22 mouse cellular contexts compared by ENCODE assay signal in genomic region chr6:46919973-46920372, GRCm38 (mm10).
DNase-seq lines count a peak whose midpoint lies in the region; ATAC-seq and TF ChIP-seq lines count a peak whose summit lies in the region.
"Had no signal": no experiment of that assay in that cellular context is flagged by ENCODE, and none has a peak within 500 bp of the region (broad histone marks: within the 10 kb centered on the region; RNA-seq: fewer than 3 reads in every experiment).

No protein-coding gene starts in this region.

- no peak for TF ChIP-seq CTCF in intestine, postnatal 0 days (IDR thresholded peaks at IDR 0.05; ENCODE audit: low read depth)
- TF ChIP-seq CTCF in small intestine, adult 2 months (IDR thresholded peaks at IDR 0.05; ENCODE audit: extremely low read depth, insufficient read length, insufficient replicate concordance, low read depth, low read length) = no peak

- no peaks in the 10 kb centered on the region for H3K36me3 ChIP-seq in intestine, embryonic 15.5 days
- H3K36me3 ChIP-seq in intestine, embryonic 16.5 days (ENCODE audit: control insufficient read depth, insufficient read depth, low read length) = no peaks in the 10 kb centered on the region
- no peaks in the 10 kb centered on the region for H3K36me3 ChIP-seq in intestine, postnatal 0 days (ENCODE audit: control insufficient read depth, insufficient read depth)
- H3K36me3 ChIP-seq in small intestine, adult 2 months (ENCODE audit: control insufficient read depth, insufficient read depth, low read length) = no peaks in the 10 kb centered on the region
- H3K36me3 ChIP-seq: G1E had no signal

- H3K9me3 ChIP-seq in intestine, embryonic 15.5 days = no peaks in the 10 kb centered on the region
- H3K9me3 ChIP-seq in intestine, embryonic 16.5 days (ENCODE audit: control insufficient read depth, low read length) = no peaks in the 10 kb centered on the region
- H3K9me3 ChIP-seq in intestine, postnatal 0 days (ENCODE audit: control insufficient read depth) = no peaks in the 10 kb centered on the region
- H3K9me3 ChIP-seq: G1E had no signal

- no peak overlapping the region for H3K4me2 ChIP-seq in intestine, embryonic 15.5 days (replicated peaks)
- no peak overlapping the region for H3K4me2 ChIP-seq in intestine, embryonic 16.5 days (ENCODE audit: low read depth, low read length)
- no peak overlapping the region for H3K4me2 ChIP-seq in intestine, postnatal 0 days (replicated peaks; ENCODE audit: low read depth)

- H3K27ac ChIP-seq in intestine, embryonic 15.5 days = no peak overlapping the region
- H3K27ac ChIP-seq in intestine, embryonic 16.5 days (ENCODE audit: low read length) = no peak overlapping the region
- H3K27ac ChIP-seq in intestine, postnatal 0 days (ENCODE audit: low read depth, low read length) = no peak overlapping the region
- H3K27ac ChIP-seq in small intestine, adult 2 months (ENCODE audit: insufficient read depth, low read depth, low read length) = peak overlapping the region; percentile 46; the same call in 1 of the 2 replicates

- WGBS in intestine, embryonic 15.5 days = 77% methylated on average over 3 of the region's 3 CpGs
- 70% methylated on average over 3 of the region's 3 CpGs for WGBS in intestine, embryonic 16.5 days
- 60% methylated on average over 3 of the region's 3 CpGs for WGBS in intestine, postnatal 0 days
- WGBS in small intestine, adult 2 months = 48% methylated on average over 3 of the region's 3 CpGs

- no peak overlapping the region for H3K9ac ChIP-seq in intestine, embryonic 15.5 days
- no peak overlapping the region for H3K9ac ChIP-seq in intestine, embryonic 16.5 days (ENCODE audit: low read depth, low read length)
- H3K9ac ChIP-seq in intestine, postnatal 0 days (ENCODE audit: low read depth, low read length) = no peak overlapping the region

- no peaks in the 10 kb centered on the region for H3K27me3 ChIP-seq in intestine, embryonic 15.5 days (replicated peaks)
- no peaks in the 10 kb centered on the region for H3K27me3 ChIP-seq in intestine, embryonic 16.5 days (replicated peaks; ENCODE audit: control insufficient read depth, insufficient read depth, low read length)
- H3K27me3 ChIP-seq in intestine, postnatal 0 days (replicated peaks; ENCODE audit: control insufficient read depth, insufficient read depth, low read length) = no peaks in the 10 kb centered on the region
- H3K27me3 ChIP-seq in small intestine, adult 2 months (ENCODE audit: control insufficient read depth, insufficient read depth, low read length) = no peaks in the 10 kb centered on the region
- H3K27me3 ChIP-seq: CH12.LX, Patski had no signal

- intact Hi-C loops in left cerebral cortex, postnatal 36 days (cut with DNase I) = no loop called here

- no peak for TF ChIP-seq POLR2A in small intestine, adult 2 months (IDR thresholded peaks at IDR 0.05; ENCODE audit: low read depth, low read length)

- peak; percentile 56; the same call in 1 of the 2 replicates for ATAC-seq in intestine, embryonic 15.5 days
- peak; percentile 58 for ATAC-seq in intestine, embryonic 16.5 days
- peak; percentile 38; the same call in 1 of the 2 replicates for ATAC-seq in intestine, postnatal 0 days
- ATAC-seq: activated CD4-positive, CD25-positive, alpha-beta regulatory T cell, adult 4 months; CD4-positive, CD25-positive, alpha-beta regulatory T cell, adult 4 months; Patski had no signal

- no peak overlapping the region for H3K4me3 ChIP-seq in intestine, embryonic 15.5 days (replicated peaks)
- no peak overlapping the region for H3K4me3 ChIP-seq in intestine, embryonic 16.5 days (ENCODE audit: low read length)
- H3K4me3 ChIP-seq in intestine, postnatal 0 days (ENCODE audit: low read depth, low read length) = no peak overlapping the region
- no peak overlapping the region for H3K4me3 ChIP-seq in small intestine, adult 2 months (ENCODE audit: low read depth, low read length)

- H3K4me1 ChIP-seq in intestine, embryonic 15.5 days (replicated peaks) = no peaks in the 10 kb centered on the region
- H3K4me1 ChIP-seq in intestine, embryonic 16.5 days (ENCODE audit: control insufficient read depth, insufficient read depth, low read length) = no peaks in the 10 kb centered on the region
- no peaks in the 10 kb centered on the region for H3K4me1 ChIP-seq in intestine, postnatal 0 days (replicated peaks; ENCODE audit: control insufficient read depth, insufficient read depth, low read length)
- H3K4me1 ChIP-seq in small intestine, adult 2 months (ENCODE audit: control insufficient read depth, insufficient read depth, insufficient read length, low read length) = peaks cover 4% of the 10 kb centered on the region; the same call in 1 of the 2 replicates

- no peak for DNase-seq in frontal cortex, adult 2 months (ENCODE audit: extremely low spot score in 1 of 2, low spot score in 1 of 2)
- no peak for DNase-seq in right cerebral cortex, postnatal 25 days
- DNase-seq in left cerebral cortex, postnatal 36 days (ENCODE audit: low spot score in 2 of 2) = no peak
- DNase-seq in heart, postnatal 4 days = no peak
- DNase-seq: adrenal gland, adult 2 months; adrenal gland, adult 8-10 months; adrenal gland, postnatal 10 days; adrenal gland, postnatal 14 days; adrenal gland, postnatal 25 days; adrenal gland, postnatal 36 days; B cell, adult 2 months; cerebellum, adult 11 months; cerebellum, adult 11-12 months had no signal
